Mouse (Mus musculus) liver, embryonic 13.5 days (tissue): ENCODE results near the gene Inpp4a. TPM values are rescaled to one million over a fixed set of nuclear protein-coding genes. Genes with fewer than 3 reads are reported as not detected.

Source experiments
- ATAC-seq: fragments of 200-750 bp; cut with Nextera tagmentation; 2 replicates; pipeline ENCODE4 v1.8.0; 2017; ENCODE audit warnings: low read depth, mild to moderate bottlenecking, moderate number of reproducible peaks, moderate library complexity
- DNase-seq: peaks from one replicate; pipeline ENCODE4 v3.0.0; 2022
- H3K27ac ChIP-seq: fragments of 300-500 bp; sonication (generic); 2 replicates; pipeline ENCODE4 v1.5.1; 2015; ENCODE audit warnings: moderate library complexity, mild to moderate bottlenecking, inconsistent platforms
- H3K27me3 ChIP-seq: fragments of 300-500 bp; sonication (generic); 2 replicates; pipeline ENCODE4 v1.6.1; 2015; ENCODE audit warnings: mild to moderate bottlenecking, inconsistent platforms
- H3K36me3 ChIP-seq: fragments of 300-500 bp; sonication (generic); 2 replicates; pipeline ENCODE4 v1.6.1; 2015; ENCODE audit warnings: mild to moderate bottlenecking, inconsistent platforms
- H3K4me1 ChIP-seq: fragments of 300-500 bp; sonication (generic); replicated peaks from 2 replicates; pipeline ENCODE4 v1.6.1; 2015; ENCODE audit warnings: inconsistent platforms
- H3K4me2 ChIP-seq: fragments of 300-500 bp; sonication (generic); 2 replicates; pipeline ENCODE4 v1.6.1; 2015; ENCODE audit warnings: inconsistent platforms, mild to moderate bottlenecking, moderate library complexity
- H3K4me3 ChIP-seq: fragments of 300-500 bp; sonication (generic); replicated peaks from 2 replicates; pipeline ENCODE4 v1.5.1; 2015; ENCODE audit warnings: mild to moderate bottlenecking, inconsistent platforms
- H3K9ac ChIP-seq: fragments of 300-500 bp; sonication (generic); 2 replicates; pipeline ENCODE4 v1.6.1; 2015; ENCODE audit warnings: mild to moderate bottlenecking, inconsistent platforms
- H3K9me3 ChIP-seq: fragments of 300-500 bp; sonication (generic); replicated peaks from 2 replicates; pipeline ENCODE4 v1.6.1; 2016; ENCODE audit warnings: inconsistent platforms
- WGBS: fragments of 180-500 bp; shearing (Covaris S2); methylation state at CpG from one replicate; pipeline ENCODE4 v1.1.7; 2015; ENCODE audit not compliant: insufficient replicate concordance; 5-methylcytosine and 5-hydroxymethylcytosine counted together
- polyA plus RNA-seq: library from polyadenylated mRNA; unstranded; fragments of >200 nt; fragmentation: Nextera tagmentation; extraction: Ambion mirVana; gene quantifications from 2 replicates; pipeline ENCODE4 v1.2.1, GENCODE M21; 2015

Gene Inpp4a
- polyA plus RNA-seq, 1 experiment from 2014 or later, result 3.1 TPM

DNA sequence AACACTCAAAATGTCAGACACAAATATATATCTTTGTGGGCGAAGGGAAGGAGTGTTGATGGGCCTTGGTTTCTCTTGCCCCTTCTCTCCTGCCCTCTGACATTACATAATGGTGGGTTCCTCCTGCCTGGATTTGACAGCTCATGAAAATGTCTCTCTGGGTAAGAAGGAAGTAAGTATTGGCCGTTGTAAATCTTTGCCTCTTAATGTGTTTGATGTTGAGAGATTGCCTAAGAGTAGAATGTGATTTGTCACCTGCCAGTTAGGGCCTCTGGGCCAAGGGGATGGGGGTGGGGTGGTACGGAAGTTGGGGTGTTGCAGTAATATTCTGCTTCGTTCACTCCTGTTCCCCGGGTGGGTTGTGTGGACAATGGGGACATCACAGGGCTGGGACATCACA is 985 bp downstream of the Inpp4a start:
- H3K27ac ChIP-seq, result no peak overlapping the region
- H3K4me1 ChIP-seq, result peaks cover 28% of the 10 kb centered on the region
- ATAC-seq, result no peak
- peak overlapping the region; percentile 99 for H3K4me2 ChIP-seq
- H3K9ac ChIP-seq, result peak overlapping the region; percentile 82; the same call in 1 of the 2 replicates
- H3K36me3 ChIP-seq, result no peaks in the 10 kb centered on the region
- 36% methylated on average over 5 of the region's 5 CpGs for WGBS
- H3K9me3 ChIP-seq, result no peaks in the 10 kb centered on the region
- H3K4me3 ChIP-seq, result peak overlapping the region; percentile 82
- DNase-seq, result no peak
- peaks cover 16% of the 10 kb centered on the region; the same call in 1 of the 2 replicates for H3K27me3 ChIP-seq

- Histone ChIP-seq H3K4me3 (no peak overlapping the region), H3K4me1 (peaks cover 33% of the 10 kb centered on the region), H3K9me3 (no peaks in the 10 kb centered on the region), H3K27me3 (peaks cover 16% of the 10 kb centered on the region; the same call in 1 of the 2 replicates), H3K36me3 (no peaks in the 10 kb centered on the region), H3K27ac (no peak overlapping the region), H3K9ac (no peak overlapping the region), H3K4me2 (no peak overlapping the region)
- 19% methylated on average over 3 of the region's 3 CpGs for WGBS
- ATAC-seq (no peak), DNase-seq (no peak)
These were observed 3.1 kb downstream of the Inpp4a start for GRCm38 (mm10) chr1:37302801-37303200.

- WGBS, result 66% methylated on average over 9 of the region's 9 CpGs
These were observed 6.1 kb downstream of the Inpp4a start for GRCm38 (mm10) chr1:37305691-37306287.

DNA sequence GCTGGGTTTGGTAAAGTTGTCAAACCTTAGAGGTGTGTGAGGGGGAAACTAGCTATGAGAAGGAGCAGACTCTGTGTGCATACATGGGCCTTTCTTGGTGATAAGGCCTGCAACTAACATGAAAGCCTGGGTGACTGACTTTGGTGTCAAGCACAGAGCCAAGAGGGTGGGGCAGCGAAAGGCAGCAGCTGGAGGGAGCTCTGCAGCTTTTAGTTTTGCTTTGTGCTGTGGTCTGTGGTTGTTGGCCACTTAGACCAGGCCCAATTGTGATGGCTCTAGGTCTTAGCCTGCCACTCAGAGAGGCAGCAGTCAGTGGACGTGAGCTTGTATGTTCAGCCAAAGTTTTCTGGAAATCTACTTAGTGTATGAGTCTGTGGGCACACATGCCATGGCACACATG is 7.9 kb downstream of the Inpp4a start:
- no peaks in the 10 kb centered on the region for H3K27me3 ChIP-seq
- no peak overlapping the region for H3K9ac ChIP-seq
- peaks cover 25% of the 10 kb centered on the region for H3K4me1 ChIP-seq
- H3K36me3 ChIP-seq, result no peaks in the 10 kb centered on the region
- peak; percentile 4 for DNase-seq
- ATAC-seq, result 0 out of 2 replicates have a peak, but pooled peaks have one; percentile 29
- no peak overlapping the region for H3K4me3 ChIP-seq
- no peak overlapping the region for H3K27ac ChIP-seq
- WGBS, result 63% methylated on average over 2 of the region's 2 CpGs
- no peak overlapping the region for H3K4me2 ChIP-seq
- H3K9me3 ChIP-seq, result no peaks in the 10 kb centered on the region

More at GRCm38 (mm10) chr1:37305691-37306287, 6.1 kb downstream of the Inpp4a start:
- ATAC-seq (no peak), DNase-seq (no peak)
- no peak overlapping the region for H3K27ac ChIP-seq
- H3K9me3 ChIP-seq, result no peaks in the 10 kb centered on the region
- H3K9ac ChIP-seq, result no peak overlapping the region
- peaks cover 32% of the 10 kb centered on the region for H3K4me1 ChIP-seq
- no peaks in the 10 kb centered on the region for H3K36me3 ChIP-seq
- H3K4me3 ChIP-seq, result no peak overlapping the region
- H3K4me2 ChIP-seq, result no peak overlapping the region
- H3K27me3 ChIP-seq, result peaks cover 8% of the 10 kb centered on the region; the same call in 1 of the 2 replicates

- DNase-seq, result no peak
- peaks cover 20% of the 10 kb centered on the region for H3K4me1 ChIP-seq
- no peak overlapping the region for H3K4me2 ChIP-seq
- H3K27me3 ChIP-seq, result no peaks in the 10 kb centered on the region
- H3K4me3 ChIP-seq, result no peak overlapping the region
- H3K27ac ChIP-seq, result no peak overlapping the region
- WGBS, result 54% methylated on average over 8 of the region's 8 CpGs
- no peak for ATAC-seq
- no peak overlapping the region for H3K9ac ChIP-seq
- no peaks in the 10 kb centered on the region for H3K36me3 ChIP-seq
- H3K9me3 ChIP-seq, result no peaks in the 10 kb centered on the region
These were observed 8.5 kb downstream of the Inpp4a start for GRCm38 (mm10) chr1:37308021-37308742.

- Histone ChIP-seq H3K4me2 (no peak overlapping the region), H3K27ac (no peak overlapping the region), H3K9me3 (no peaks in the 10 kb centered on the region), H3K36me3 (no peaks in the 10 kb centered on the region), H3K4me3 (no peak overlapping the region), H3K9ac (no peak overlapping the region), H3K4me1 (peaks cover 17% of the 10 kb centered on the region), H3K27me3 (no peaks in the 10 kb centered on the region)
- 60% methylated on average over 3 of the region's 3 CpGs for WGBS
- no peak for DNase-seq
- no peak for ATAC-seq
These were observed 9.1 kb downstream of the Inpp4a start for GRCm38 (mm10) chr1:37308743-37309100.

DNA sequence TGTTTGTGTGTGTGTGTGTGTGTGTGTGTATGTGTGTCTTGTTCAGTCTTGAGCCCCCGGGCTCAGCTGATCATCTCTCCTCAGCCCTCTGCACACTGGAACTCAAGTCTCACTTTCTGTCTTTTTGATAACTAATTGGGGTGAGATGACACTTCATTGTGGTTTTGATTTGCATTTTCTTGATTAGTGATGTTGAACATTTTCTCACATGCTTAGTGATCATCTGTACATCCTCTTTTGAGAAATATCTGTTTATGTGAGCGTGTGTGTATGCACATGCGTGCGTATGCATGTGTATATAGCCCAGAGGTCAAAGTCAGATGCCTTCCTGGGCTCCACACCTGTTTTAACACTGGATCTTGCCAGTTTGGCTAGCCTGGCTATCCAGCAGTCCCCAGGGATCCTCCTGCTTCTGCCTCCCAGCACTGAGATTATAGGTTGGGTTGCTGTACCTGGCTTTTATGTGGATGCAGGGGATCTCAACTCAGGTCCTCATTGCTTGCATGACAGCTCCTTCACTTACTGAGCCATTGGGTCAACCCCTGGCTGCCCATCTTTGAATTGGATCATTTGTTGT is 10.4 kb downstream of the Inpp4a start:
- ATAC-seq, result no peak
- Histone ChIP-seq H3K27me3 (no peaks in the 10 kb centered on the region), H3K36me3 (no peaks in the 10 kb centered on the region), H3K4me2 (no peak overlapping the region), H3K27ac (no peak overlapping the region), H3K9me3 (no peaks in the 10 kb centered on the region), H3K4me3 (no peak overlapping the region), H3K4me1 (peaks cover 29% of the 10 kb centered on the region), H3K9ac (no peak overlapping the region)
- WGBS, result 62% methylated on average over 4 of the region's 4 CpGs
- DNase-seq, result no peak

GRCm38 (mm10) chr1:37314338-37314737 is 14.7 kb downstream of the Inpp4a start:
- ATAC-seq, result no peak
- Histone ChIP-seq H3K27me3 (no peaks in the 10 kb centered on the region), H3K4me2 (no peak overlapping the region), H3K9me3 (no peaks in the 10 kb centered on the region), H3K27ac (no peak overlapping the region), H3K4me1 (peaks cover 26% of the 10 kb centered on the region), H3K36me3 (no peaks in the 10 kb centered on the region), H3K9ac (no peak overlapping the region), H3K4me3 (no peak overlapping the region)
- no peak for DNase-seq
- 63% methylated on average over 7 of the region's 7 CpGs for WGBS

DNA sequence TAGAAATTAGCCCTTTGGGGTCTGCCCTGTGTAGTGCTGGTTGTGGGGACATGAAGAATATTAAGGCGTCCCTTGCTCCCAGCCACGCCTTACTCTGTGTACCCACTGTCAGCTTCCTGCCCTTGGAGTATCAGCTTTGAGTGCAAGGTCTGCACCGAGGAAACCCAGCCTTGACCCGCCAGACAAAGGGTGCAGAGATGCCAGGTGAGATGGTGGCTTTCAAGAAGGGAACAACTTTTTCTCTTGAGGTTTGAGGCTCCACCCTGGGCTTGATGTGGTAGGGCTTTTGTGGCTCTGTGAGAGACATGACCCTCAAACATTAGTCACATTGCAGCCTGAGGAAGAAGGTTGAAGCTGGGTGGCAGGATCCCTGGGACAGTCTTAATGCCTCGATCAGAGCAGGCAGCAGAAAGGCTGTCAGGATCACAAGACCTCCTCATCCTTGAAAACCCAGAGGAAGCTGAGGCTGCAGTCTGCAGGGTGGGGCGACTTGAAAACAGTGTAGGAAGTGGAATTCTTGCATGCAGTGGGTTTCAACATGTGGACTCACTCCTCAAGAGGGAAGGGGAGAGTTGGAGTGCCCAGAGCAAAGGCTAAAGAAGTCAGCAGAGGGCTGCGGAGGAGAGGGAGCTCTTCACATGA is 18.1 kb downstream of the Inpp4a start:
- no peaks in the 10 kb centered on the region for H3K27me3 ChIP-seq
- no peak overlapping the region for H3K9ac ChIP-seq
- no peak overlapping the region for H3K4me3 ChIP-seq
- DNase-seq (no peak), ATAC-seq (peak; percentile 18; the same call in 1 of the 2 replicates)
- no peaks in the 10 kb centered on the region for H3K9me3 ChIP-seq
- WGBS, result 34% methylated on average over 7 of the region's 7 CpGs
- no peaks in the 10 kb centered on the region for H3K36me3 ChIP-seq
- H3K4me1 ChIP-seq, result peaks cover 26% of the 10 kb centered on the region
- H3K4me2 ChIP-seq, result no peak overlapping the region
- H3K27ac ChIP-seq, result no peak overlapping the region

DNA sequence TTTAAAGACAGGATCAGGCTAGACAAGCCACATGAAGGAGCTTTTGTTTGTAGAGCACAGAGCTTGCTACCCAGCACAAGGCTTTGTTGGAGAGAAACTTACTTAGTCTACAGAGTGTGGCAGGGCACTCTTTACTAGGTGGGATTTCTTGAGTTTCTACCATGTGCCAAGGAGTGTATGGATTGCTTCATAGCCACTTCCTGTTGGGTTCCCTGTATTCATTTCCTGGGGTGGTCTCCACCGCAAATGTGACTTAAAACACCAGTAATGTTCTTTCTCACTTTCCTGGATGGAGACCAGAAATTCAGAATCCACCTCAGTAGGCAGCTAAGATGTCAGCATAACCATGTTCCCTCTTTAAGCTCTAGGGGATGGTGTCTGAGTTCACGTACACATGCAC is 18.9 kb downstream of the Inpp4a start:
- H3K9ac ChIP-seq, result no peak overlapping the region
- peaks cover 32% of the 10 kb centered on the region for H3K4me1 ChIP-seq
- ATAC-seq, result no peak
- DNase-seq, result no peak
- H3K4me2 ChIP-seq, result no peak overlapping the region
- H3K27me3 ChIP-seq, result no peaks in the 10 kb centered on the region
- no peak overlapping the region for H3K27ac ChIP-seq
- H3K4me3 ChIP-seq, result no peak overlapping the region
- no peaks in the 10 kb centered on the region for H3K36me3 ChIP-seq
- WGBS, result 52% methylated on average over 2 of the region's 2 CpGs
- no peaks in the 10 kb centered on the region for H3K9me3 ChIP-seq

GRCm38 (mm10) chr1:37322690-37323089 is 23.0 kb downstream of the Inpp4a start:
- WGBS, result 47% methylated on average over 2 of the region's 2 CpGs
- Histone ChIP-seq H3K4me1 (peaks cover 18% of the 10 kb centered on the region; the same call in 1 of the 2 replicates), H3K36me3 (no peaks in the 10 kb centered on the region), H3K4me3 (no peak overlapping the region), H3K9me3 (no peaks in the 10 kb centered on the region), H3K27me3 (no peaks in the 10 kb centered on the region), H3K4me2 (no peak overlapping the region), H3K9ac (no peak overlapping the region), H3K27ac (no peak overlapping the region)
- ATAC-seq (no peak), DNase-seq (no peak)
